Mouse (Mus musculus) intestine, embryonic 14.5 days (tissue): ENCODE measurements around the gene Cep104. TPM values are rescaled to one million over a fixed set of nuclear protein-coding genes. Genes with fewer than 3 reads are reported as not detected.

Experiments
- ATAC-seq: fragments of 200-750 bp; cut with Nextera tagmentation; replicated peaks from 2 replicates; pipeline ENCODE4 v1.8.0; 2017; ENCODE audit warnings: low read depth, moderate number of reproducible peaks, moderate TSS enrichment, moderate library complexity; ENCODE audit not compliant: low FRiP score, low TSS enrichment
- DNase-seq: peaks from one replicate; pipeline ENCODE4 v3.0.0-alpha.2; 2018; ENCODE audit warnings: low spot score
- H3K27ac ChIP-seq: fragments of 300-500 bp; sonication (generic); 2 replicates; pipeline ENCODE4 v1.5.1; 2014; ENCODE audit warnings: low read depth, mild to moderate bottlenecking, control low read depth
- H3K27me3 ChIP-seq: fragments of 300-500 bp; sonication (generic); replicated peaks from 2 replicates; pipeline ENCODE4 v1.6.1; 2014; ENCODE audit warnings: low read length, control low read depth; ENCODE audit not compliant: control insufficient read depth, insufficient read depth
- H3K36me3 ChIP-seq: fragments of 300-500 bp; sonication (generic); 2 replicates; pipeline ENCODE4 v1.6.1; 2014; ENCODE audit warnings: low read length, control low read depth; ENCODE audit not compliant: control insufficient read depth, insufficient read depth
- H3K4me1 ChIP-seq: fragments of 300-500 bp; sonication (generic); replicated peaks from 2 replicates; pipeline ENCODE4 v1.6.1; 2014; ENCODE audit warnings: low read length, control low read depth, mixed read lengths; ENCODE audit not compliant: control insufficient read depth, insufficient read depth
- H3K4me2 ChIP-seq: fragments of 300-500 bp; sonication (generic); 2 replicates; pipeline ENCODE4 v1.6.1; 2014; ENCODE audit warnings: low read length
- H3K4me3 ChIP-seq: fragments of 300-500 bp; sonication (generic); 2 replicates; pipeline ENCODE4 v1.5.1; 2014; ENCODE audit warnings: low read depth, low read length, control low read depth, mixed read lengths
- H3K9ac ChIP-seq: fragments of 300-500 bp; sonication (generic); 2 replicates; pipeline ENCODE4 v1.6.1; 2014; ENCODE audit warnings: mild to moderate bottlenecking, low read length
- H3K9me3 ChIP-seq: fragments of 300-500 bp; sonication (generic); 2 replicates; pipeline ENCODE4 v1.6.1; 2016; ENCODE audit warnings: low read length, control low read depth; ENCODE audit not compliant: control insufficient read depth
- WGBS: fragments of 180-500 bp; shearing (Covaris S2); extraction: QIAGEN DNeasy Blood & Tissue Kit; methylation state at CpG from one replicate; pipeline ENCODE4 v1.1.7; 2014; 5-methylcytosine and 5-hydroxymethylcytosine counted together
- polyA plus RNA-seq: library from polyadenylated mRNA; unstranded; fragments of >200 nt; fragmentation: Nextera tagmentation; extraction: Ambion mirVana; gene quantifications from 2 replicates; pipeline ENCODE4 v1.2.1, GENCODE M21; 2014

Cep104 gene
- polyA plus RNA-seq, 1 experiment from 2014 or later = 14.8 TPM

DNA sequence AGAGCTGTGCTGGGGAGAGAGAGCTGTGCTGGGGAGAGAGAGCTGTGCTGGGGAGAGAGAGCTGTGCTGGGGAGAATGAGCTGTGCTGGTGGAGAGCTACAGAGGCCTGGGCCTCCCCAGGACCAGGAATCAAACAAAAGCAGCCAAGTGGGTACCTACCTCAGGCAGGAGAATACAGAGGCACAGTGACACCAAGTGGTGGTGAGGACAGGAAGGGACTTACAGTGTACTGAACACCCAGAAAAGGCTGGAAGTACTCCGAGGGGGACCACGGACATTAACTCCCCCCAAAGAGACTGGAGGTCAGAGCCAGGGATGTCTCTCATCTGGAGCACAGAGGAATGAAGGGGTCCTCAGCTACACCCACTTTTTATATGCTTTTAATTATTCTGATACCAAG is 6.9 kb upstream of the Cep104 start:
- Histone ChIP-seq H3K27ac (no peak overlapping the region), H3K9ac (no peak overlapping the region), H3K4me3 (no peak overlapping the region), H3K27me3 (no peaks in the 10 kb centered on the region), H3K9me3 (no peaks in the 10 kb centered on the region), H3K4me1 (no peaks in the 10 kb centered on the region), H3K4me2 (no peak overlapping the region), H3K36me3 (peaks cover 63% of the 10 kb centered on the region)
- ATAC-seq (no peak), DNase-seq (no peak)
- 87% methylated on average over 2 of the region's 2 CpGs for WGBS

DNA sequence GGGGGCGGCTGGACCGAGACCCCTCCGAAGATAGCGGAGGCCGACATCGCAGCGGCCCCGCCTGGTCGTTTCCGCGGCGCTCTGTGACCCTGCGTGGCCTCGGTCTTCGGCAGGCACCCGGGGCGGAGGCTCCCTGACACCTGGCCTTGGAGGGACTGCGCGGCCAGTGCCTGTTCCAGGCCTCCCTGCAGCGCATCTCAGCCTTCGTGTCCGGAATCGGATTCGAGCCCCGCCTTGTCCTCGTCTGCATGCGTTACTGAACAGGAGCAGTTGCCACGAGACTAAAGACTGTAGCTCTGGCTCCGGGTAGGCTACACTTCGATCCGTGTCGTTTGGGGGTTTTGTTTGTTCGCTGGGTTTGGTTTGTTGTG is 283 bp downstream of the Cep104 start:
- Histone ChIP-seq H3K9ac (peak overlapping the region; percentile 85), H3K27me3 (no peaks in the 10 kb centered on the region), H3K27ac (peak overlapping the region; percentile 47; the same call in 1 of the 2 replicates), H3K4me2 (peak overlapping the region; percentile 95), H3K36me3 (peaks cover 31% of the 10 kb centered on the region), H3K9me3 (no peaks in the 10 kb centered on the region), H3K4me1 (peaks cover 10% of the 10 kb centered on the region), H3K4me3 (peak overlapping the region; percentile 95)
- ATAC-seq = peak; percentile 54; the same call in 1 of the 2 replicates
- DNase-seq = no peak
- under 1% methylated on average over 32 of the region's 33 CpGs for WGBS

DNA sequence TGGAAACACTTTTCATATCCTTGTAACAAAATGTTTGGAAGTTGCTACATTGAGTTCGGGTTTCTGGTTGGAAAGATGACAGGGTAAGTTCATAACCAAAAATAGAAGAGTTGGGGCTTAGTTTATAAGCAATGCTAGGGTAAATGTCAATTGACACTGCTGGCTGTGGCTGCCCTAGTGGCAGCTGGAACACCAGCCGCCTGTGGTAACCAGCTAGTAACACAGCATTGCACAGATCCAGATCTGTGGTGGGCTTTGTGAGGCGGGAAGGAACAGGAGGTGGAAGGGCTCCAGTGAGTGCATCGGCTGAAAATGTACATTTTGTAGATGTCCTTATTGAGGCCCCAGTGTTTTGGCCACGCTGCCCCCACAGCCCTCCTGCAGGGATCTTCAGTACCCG is 774 bp downstream of the Cep104 start:
- H3K4me3 ChIP-seq = peak overlapping the region; percentile 95
- no peaks in the 10 kb centered on the region for H3K9me3 ChIP-seq
- H3K9ac ChIP-seq = peak overlapping the region; percentile 85
- no peaks in the 10 kb centered on the region for H3K27me3 ChIP-seq
- peaks cover 10% of the 10 kb centered on the region for H3K4me1 ChIP-seq
- no peak for ATAC-seq
- DNase-seq = no peak
- no peak overlapping the region for H3K27ac ChIP-seq
- H3K4me2 ChIP-seq = peak overlapping the region; percentile 95
- H3K36me3 ChIP-seq = peaks cover 30% of the 10 kb centered on the region
- WGBS = 43% methylated on average over 6 of the region's 6 CpGs

DNA sequence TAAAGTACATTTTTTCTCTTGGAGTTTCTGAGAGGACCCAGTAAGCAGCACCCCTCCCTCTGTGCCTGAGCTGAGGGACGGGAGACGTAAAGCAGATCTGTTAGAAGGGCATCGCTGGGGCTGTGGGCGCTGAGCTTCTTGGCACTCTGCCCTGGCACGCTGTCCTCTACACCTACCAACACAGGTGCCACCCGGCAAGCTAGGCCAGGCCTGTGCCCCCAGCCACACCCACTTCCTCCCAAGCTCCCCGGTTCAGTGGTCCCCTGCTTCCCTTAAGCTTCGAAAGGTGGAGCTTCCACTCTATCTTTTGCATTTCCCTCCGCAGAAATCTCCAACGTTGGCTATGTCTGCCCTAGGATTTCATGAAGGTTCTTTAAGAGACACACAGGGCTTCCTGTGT is 4.2 kb downstream of the Cep104 start:
- Histone ChIP-seq H3K4me1 (peaks cover 10% of the 10 kb centered on the region), H3K36me3 (peaks cover 50% of the 10 kb centered on the region), H3K9ac (no peak overlapping the region), H3K27me3 (no peaks in the 10 kb centered on the region), H3K9me3 (no peaks in the 10 kb centered on the region), H3K27ac (no peak overlapping the region), H3K4me3 (no peak overlapping the region), H3K4me2 (no peak overlapping the region)
- ATAC-seq (no peak), DNase-seq (no peak)
- 88% methylated on average over 10 of the region's 10 CpGs for WGBS

DNA sequence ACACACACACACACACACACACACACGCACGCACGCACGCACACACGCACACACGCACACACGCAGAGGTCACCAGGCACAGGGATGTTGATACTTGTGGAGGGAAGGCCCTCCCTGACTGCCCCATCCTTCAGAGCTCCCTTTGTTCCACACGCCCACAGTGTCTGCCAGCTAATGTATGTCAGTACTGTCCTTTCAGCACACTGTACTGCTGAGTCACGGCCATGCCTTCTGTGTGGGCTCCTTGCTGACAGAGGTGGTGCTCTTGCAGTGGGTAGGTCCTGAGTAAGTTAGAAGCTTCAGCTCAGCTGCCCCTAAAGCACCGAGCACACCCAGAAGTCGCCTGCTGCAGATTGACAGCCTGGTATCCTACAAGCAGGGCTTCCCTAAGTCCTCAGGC is 5.5 kb downstream of the Cep104 start:
- DNase-seq (no peak), ATAC-seq (no peak)
- 91% methylated on average over 11 of the region's 11 CpGs for WGBS
- no peak overlapping the region for H3K4me3 ChIP-seq
- H3K9ac ChIP-seq = no peak overlapping the region
- peaks cover 63% of the 10 kb centered on the region for H3K36me3 ChIP-seq
- H3K4me2 ChIP-seq = no peak overlapping the region
- H3K4me1 ChIP-seq = peaks cover 10% of the 10 kb centered on the region
- no peaks in the 10 kb centered on the region for H3K27me3 ChIP-seq
- H3K9me3 ChIP-seq = 0 out of 2 replicates have a peak, but pooled peaks cover 2% of the 10 kb centered on the region
- no peak overlapping the region for H3K27ac ChIP-seq

DNA sequence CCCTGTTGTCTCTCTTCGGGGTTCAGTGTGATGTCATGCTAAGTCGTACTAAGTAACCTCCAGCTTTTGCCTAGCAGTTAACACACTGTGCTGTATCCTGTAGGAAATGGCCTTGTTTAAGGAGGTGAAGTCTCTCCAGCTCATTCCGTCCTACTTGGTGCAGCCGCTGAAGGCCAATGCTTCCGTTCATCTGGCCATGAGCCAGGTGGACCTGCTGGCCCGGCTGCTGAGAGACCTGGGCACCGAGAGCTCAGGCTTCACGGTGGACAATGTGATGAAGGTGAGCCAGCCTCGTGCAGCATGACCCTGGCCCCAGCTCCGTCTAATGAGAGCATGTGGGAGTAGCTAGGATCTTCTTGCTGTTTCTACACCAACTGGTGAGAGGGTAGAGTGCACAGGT is 17.7 kb downstream of the Cep104 start:
- Histone ChIP-seq H3K27me3 (no peaks in the 10 kb centered on the region), H3K9ac (no peak overlapping the region), H3K36me3 (peaks cover 89% of the 10 kb centered on the region), H3K4me2 (no peak overlapping the region), H3K9me3 (no peaks in the 10 kb centered on the region), H3K27ac (no peak overlapping the region), H3K4me3 (no peak overlapping the region), H3K4me1 (no peaks in the 10 kb centered on the region)
- ATAC-seq = no peak
- WGBS = 92% methylated on average over 10 of the region's 10 CpGs
- no peak for DNase-seq

DNA sequence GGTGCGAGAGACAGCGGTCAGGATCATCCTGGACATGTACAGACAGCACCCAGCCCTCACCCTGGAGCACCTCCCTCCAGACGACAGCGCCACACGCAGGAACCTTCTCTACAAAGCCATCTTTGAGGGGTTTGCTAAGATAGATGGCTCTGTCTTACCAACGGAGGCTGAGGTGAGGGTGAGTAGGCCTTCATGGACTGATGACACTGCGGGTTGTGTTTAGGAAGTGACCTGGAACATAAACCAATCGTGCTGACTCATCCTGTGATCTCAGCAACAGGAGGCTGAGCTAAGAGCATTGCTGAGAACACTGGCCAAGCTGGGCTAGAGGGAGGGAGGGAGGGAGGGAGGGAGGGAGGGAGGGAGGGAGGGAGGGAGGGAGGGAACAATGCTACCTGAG is 18.5 kb downstream of the Cep104 start:
- Histone ChIP-seq H3K27ac (no peak overlapping the region), H3K9ac (no peak overlapping the region), H3K4me2 (no peak overlapping the region), H3K27me3 (no peaks in the 10 kb centered on the region), H3K4me1 (no peaks in the 10 kb centered on the region), H3K36me3 (peaks cover 89% of the 10 kb centered on the region), H3K9me3 (no peaks in the 10 kb centered on the region), H3K4me3 (no peak overlapping the region)
- no peak for ATAC-seq
- no peak for DNase-seq
- WGBS = 92% methylated on average over 8 of the region's 8 CpGs

DNA sequence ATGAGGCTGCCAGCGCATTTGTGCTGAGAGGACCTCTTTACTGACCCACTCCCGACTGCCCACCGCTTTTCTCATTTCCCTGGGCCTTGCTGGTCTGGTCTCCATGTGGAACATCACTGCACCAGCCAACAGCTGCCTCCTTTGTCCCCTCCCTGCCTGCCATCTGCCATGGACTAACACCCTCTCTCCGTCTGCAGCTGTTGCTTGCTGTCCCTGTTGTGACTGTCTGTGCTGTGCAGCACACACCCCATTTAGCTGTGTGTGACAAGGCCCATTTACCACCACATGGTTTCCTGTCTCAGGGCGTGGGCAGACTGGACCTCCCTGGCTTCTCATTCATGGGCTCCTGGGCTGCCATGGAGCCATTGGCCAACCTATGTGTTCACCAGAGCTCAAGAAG is 30.5 kb downstream of the Cep104 start:
- DNase-seq = no peak
- H3K9me3 ChIP-seq = no peaks in the 10 kb centered on the region
- WGBS = 89% methylated on average over 5 of the region's 5 CpGs

DNA sequence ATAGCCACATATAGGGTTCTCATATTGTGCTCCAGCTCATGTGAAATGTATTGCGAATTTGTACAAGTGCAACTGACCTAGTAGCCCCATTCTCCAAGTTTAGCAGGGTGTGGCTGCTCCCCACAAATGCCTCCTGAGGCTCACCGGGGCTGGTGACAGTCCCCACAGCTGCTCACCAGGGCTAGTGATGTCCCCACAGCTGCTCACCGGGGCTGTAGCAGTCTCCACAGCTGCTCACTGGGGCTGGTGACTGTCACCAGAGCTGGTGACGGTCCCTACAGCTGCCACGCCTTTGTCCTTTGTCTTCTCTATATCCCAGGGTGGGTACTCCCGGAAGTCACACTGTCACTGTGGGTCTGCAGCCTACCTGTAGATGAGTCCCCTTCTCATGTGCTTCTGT is 31.3 kb downstream of the Cep104 start:
- ATAC-seq = no peak
- H3K9me3 ChIP-seq = no peaks in the 10 kb centered on the region
- H3K4me1 ChIP-seq = 0 out of 2 replicates have a peak, but pooled peaks cover 2% of the 10 kb centered on the region
- H3K36me3 ChIP-seq = peaks cover 44% of the 10 kb centered on the region
- no peak overlapping the region for H3K9ac ChIP-seq
- no peak overlapping the region for H3K27ac ChIP-seq
- no peak overlapping the region for H3K4me3 ChIP-seq
- no peaks in the 10 kb centered on the region for H3K27me3 ChIP-seq
- WGBS = 86% methylated on average over 6 of the region's 6 CpGs
- no peak for DNase-seq
- H3K4me2 ChIP-seq = no peak overlapping the region

More for the DNA sequence above, 30.5 kb downstream of the Cep104 start:
- H3K9ac ChIP-seq = no peak overlapping the region
- H3K36me3 ChIP-seq = peaks cover 44% of the 10 kb centered on the region
- H3K4me1 ChIP-seq = no peaks in the 10 kb centered on the region
- no peak for ATAC-seq
- no peak overlapping the region for H3K4me2 ChIP-seq
- H3K27ac ChIP-seq = no peak overlapping the region
- no peak overlapping the region for H3K4me3 ChIP-seq
- no peaks in the 10 kb centered on the region for H3K27me3 ChIP-seq
